Mouse (Mus musculus) small intestine, adult 2 months (tissue): ENCODE results near the gene Zbtb40. TPM values are rescaled to one million over a fixed set of nuclear protein-coding genes. Genes with fewer than 3 reads are reported as not detected.

Experiments used
- H3K27ac ChIP-seq: fragments of 200-500 bp; 2 replicates; pipeline ENCODE4 v1.5.1; 2012; ENCODE audit warnings: low read depth, low read length, control low read depth, inconsistent platforms; ENCODE audit not compliant: insufficient read depth
- H3K27me3 ChIP-seq: fragments of 200-500 bp; 2 replicates; pipeline ENCODE4 v1.6.1; 2012; ENCODE audit warnings: mild to moderate bottlenecking, moderate library complexity, low read length, inconsistent platforms; ENCODE audit not compliant: control insufficient read depth, insufficient read depth
- H3K36me3 ChIP-seq: fragments of 200-500 bp; 2 replicates; pipeline ENCODE4 v1.6.1; 2012; ENCODE audit warnings: mild to moderate bottlenecking, low read length, control low read depth, inconsistent platforms; ENCODE audit not compliant: control insufficient read depth, insufficient read depth
- H3K4me1 ChIP-seq: fragments of 200-500 bp; 2 replicates; pipeline ENCODE4 v1.6.1; 2012; ENCODE audit warnings: low read length, inconsistent platforms, mixed read lengths; ENCODE audit not compliant: control insufficient read depth, insufficient read depth, insufficient read length
- H3K4me3 ChIP-seq: fragments of 200-500 bp; 2 replicates; pipeline ENCODE4 v1.5.1; 2012; ENCODE audit warnings: low read depth, mild to moderate bottlenecking, control low read depth, inconsistent platforms, low read length, moderate library complexity
- CTCF ChIP-seq: fragments of 200-500 bp; IDR thresholded peaks from 2 replicates; pipeline ENCODE4 v1.5.1; 2012; ENCODE audit warnings: low read depth, mild to moderate bottlenecking, control low read depth, inconsistent platforms, low read length, moderate library complexity, mixed read lengths; ENCODE audit not compliant: insufficient replicate concordance, insufficient read length; ENCODE audit errors: extremely low read depth
- POLR2A ChIP-seq: fragments of 200-500 bp; IDR thresholded peaks from 2 replicates; pipeline ENCODE4 v1.6.1; 2012; ENCODE audit warnings: low read depth, mild to moderate bottlenecking, control low read depth, inconsistent platforms, low read length, moderate library complexity
- WGBS: fragments of 180-500 bp; shearing (Covaris S2); methylation state at CpG from one replicate; pipeline ENCODE4 v1.1.7; 2018; 5-methylcytosine and 5-hydroxymethylcytosine counted together
- polyA plus RNA-seq: library from polyadenylated mRNA; depleted of rRNA; stranded (reverse); fragments of >200 nt; gene quantifications from 2 replicates; pipeline ENCODE4 v1.2.3, GENCODE M21; 2012

Gene Zbtb40
- polyA plus RNA-seq, 1 experiment = 9.0 TPM

DNA sequence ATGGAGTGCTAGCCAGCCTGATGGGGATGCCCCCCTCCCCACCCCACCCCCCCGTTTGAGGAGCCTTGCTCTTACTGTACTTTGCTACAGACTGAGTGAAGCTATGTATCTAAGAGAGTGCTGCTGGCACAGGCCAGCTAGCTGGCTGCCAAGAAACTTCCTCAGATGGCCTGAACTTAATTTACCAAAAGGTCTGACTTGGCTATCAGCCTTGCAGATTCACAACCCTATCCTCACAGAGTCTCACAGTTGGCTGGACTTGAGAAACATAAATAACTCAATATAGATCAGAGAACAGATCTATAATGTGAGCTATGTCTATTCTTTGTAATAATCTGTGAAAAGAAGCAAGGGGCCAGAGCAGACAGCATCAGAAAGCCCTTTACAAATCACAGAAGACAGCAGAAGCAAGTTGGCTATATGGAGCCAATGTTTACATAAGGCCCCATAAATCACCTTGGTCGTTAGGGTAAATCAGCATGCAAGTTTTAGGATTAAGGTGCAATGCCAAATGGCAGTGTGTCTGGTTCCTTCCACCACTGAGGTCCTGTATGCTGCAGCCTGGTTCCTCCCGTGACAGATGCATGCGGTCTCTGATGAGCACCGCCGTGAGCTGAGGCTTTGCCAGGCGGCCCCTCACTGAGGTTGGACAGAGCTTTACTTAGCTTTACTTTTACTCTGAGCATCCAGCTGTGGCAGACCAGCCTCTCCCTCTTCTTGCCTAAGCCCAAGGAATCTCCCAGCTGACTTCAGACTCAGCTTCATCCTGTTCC is 15.3 kb downstream of the Zbtb40 start:
- Histone ChIP-seq H3K27ac (no peak overlapping the region), H3K4me3 (no peak overlapping the region), H3K4me1 (no peaks in the 10 kb centered on the region; the same call in 1 of the 2 replicates), H3K27me3 (no peaks in the 10 kb centered on the region), H3K36me3 (no peaks in the 10 kb centered on the region)
- WGBS = 58% methylated on average over 7 of the region's 7 CpGs
- TF ChIP-seq CTCF (no peak), POLR2A (no peak)

DNA sequence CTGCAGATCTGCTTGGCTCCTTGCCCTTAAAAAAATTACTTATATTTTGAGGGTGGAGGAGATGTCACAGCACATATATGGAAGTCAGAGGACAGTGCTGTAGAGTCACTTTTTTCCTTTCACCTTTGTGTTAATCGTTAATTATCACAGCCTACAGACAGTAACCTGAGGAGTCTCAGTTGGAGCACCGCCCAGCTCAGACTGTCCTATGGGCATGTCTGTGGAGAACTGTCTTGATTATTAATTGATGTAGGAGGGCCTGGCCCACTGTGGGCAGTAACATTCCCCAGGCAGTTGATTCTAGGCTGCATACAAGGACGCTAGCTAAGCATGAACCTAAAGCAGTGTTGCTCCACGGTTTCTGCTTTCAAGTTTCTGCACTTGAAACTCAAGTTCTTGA is 16.1 kb downstream of the Zbtb40 start:
- Histone ChIP-seq H3K27me3 (no peaks in the 10 kb centered on the region), H3K36me3 (no peaks in the 10 kb centered on the region), H3K27ac (no peak overlapping the region), H3K4me3 (no peak overlapping the region), H3K4me1 (no peaks in the 10 kb centered on the region; the same call in 1 of the 2 replicates)
- 84% methylated on average over 4 of the region's 4 CpGs for WGBS
- no peak for TF ChIP-seq CTCF

DNA sequence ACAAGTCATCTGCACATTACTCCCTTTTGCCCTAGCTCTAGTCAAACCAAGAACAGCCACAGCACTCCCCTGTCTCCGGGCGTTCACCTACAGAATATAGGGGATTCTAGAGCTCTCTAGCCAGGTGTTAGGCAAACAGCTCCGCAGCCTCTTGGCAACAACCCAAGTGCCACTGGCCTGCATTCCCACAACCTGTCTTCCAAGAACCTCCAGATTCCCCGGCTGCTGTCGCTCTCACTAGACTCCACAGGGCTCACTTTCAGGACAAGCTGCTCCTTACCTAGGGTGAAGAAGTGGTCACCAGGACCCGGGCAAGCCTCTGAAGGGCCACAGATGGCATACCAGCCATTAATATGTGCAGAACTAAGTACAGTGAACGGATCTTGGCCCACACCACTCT is 17.3 kb downstream of the Zbtb40 start:
- no peaks in the 10 kb centered on the region; the same call in 1 of the 2 replicates for H3K4me1 ChIP-seq
- WGBS = 65% methylated on average over 7 of the region's 7 CpGs

DNA sequence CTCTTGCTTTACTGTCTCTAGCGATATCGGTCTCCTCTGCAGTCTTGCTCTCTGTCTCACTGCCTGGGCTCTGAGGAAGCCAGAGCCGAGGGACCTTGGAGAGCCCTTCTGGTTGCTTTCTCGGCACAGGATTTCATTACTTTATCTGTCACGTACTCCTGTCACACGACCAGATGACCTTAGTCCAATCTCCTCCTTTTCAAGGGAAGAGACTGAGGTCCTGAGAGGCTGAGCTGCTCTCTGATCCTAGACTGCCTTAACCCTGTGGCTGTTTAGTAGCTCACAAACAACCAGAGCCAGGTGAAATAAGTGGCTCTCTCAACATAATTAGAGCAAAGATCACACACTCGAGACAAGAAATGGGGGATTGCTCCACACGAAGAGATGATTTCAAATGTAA is 19.3 kb downstream of the Zbtb40 start:
- no peaks in the 10 kb centered on the region for H3K36me3 ChIP-seq
- H3K4me3 ChIP-seq = no peak overlapping the region
- H3K27ac ChIP-seq = no peak overlapping the region
- WGBS = 70% methylated on average over 8 of the region's 8 CpGs
- no peaks in the 10 kb centered on the region for H3K27me3 ChIP-seq
- H3K4me1 ChIP-seq = no peaks in the 10 kb centered on the region; the same call in 1 of the 2 replicates
- no peak for TF ChIP-seq CTCF
- TF ChIP-seq POLR2A = no peak

More for the DNA sequence above, 17.3 kb downstream of the Zbtb40 start:
- no peak overlapping the region for H3K27ac ChIP-seq
- H3K27me3 ChIP-seq = no peaks in the 10 kb centered on the region
- no peak overlapping the region for H3K4me3 ChIP-seq
- H3K36me3 ChIP-seq = no peaks in the 10 kb centered on the region
- TF ChIP-seq POLR2A = no peak
- no peak for TF ChIP-seq CTCF

DNA sequence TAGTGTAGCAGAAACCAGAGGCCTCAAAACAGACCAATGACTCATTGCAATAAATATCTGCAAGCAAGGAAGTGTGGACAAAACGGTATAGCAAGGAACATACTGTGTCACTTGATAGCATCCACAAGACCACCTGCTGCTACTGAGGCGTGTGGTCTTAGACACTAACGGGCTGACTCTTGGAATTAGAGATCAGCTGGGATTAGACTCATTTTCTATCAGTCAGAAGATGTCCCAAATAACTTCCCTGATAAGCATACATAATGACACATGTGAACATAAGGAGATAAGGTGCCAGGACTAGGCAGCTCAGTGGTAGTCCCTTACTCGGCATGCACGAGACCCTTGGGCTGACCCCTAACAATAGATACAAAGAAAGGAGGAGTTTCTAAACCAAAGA is 21.6 kb downstream of the Zbtb40 start:
- H3K27me3 ChIP-seq = no peaks in the 10 kb centered on the region
- WGBS = 63% methylated on average over 5 of the region's 5 CpGs
- no peaks in the 10 kb centered on the region for H3K4me1 ChIP-seq
- H3K27ac ChIP-seq = no peak overlapping the region
- H3K36me3 ChIP-seq = no peaks in the 10 kb centered on the region
- H3K4me3 ChIP-seq = no peak overlapping the region
- no peak for TF ChIP-seq POLR2A

DNA sequence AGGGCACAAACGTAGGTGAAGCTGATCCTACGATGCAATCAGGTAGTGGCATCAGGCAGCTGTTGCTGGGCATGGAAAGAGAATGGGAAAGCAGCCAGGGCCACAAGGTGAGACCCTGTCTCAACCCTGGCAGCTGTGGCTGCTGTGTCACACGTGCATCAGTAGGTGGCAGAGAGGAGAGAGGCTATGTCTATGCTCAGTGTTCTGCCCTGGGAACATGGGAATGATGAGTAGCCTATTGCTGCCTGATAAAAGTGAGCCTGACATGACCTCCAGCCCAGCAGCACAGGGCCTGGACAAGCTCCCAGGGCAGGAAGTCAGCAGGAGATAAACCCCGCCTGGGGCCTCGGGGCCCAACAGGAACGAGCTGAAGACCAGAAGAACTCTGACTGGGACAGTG is 23.0 kb downstream of the Zbtb40 start:
- no peaks in the 10 kb centered on the region for H3K4me1 ChIP-seq
- H3K27ac ChIP-seq = no peak overlapping the region
- TF ChIP-seq CTCF (no peak), POLR2A (no peak)
- WGBS = 66% methylated on average over 6 of the region's 6 CpGs
- H3K27me3 ChIP-seq = no peaks in the 10 kb centered on the region
- no peak overlapping the region for H3K4me3 ChIP-seq
- no peaks in the 10 kb centered on the region for H3K36me3 ChIP-seq

DNA sequence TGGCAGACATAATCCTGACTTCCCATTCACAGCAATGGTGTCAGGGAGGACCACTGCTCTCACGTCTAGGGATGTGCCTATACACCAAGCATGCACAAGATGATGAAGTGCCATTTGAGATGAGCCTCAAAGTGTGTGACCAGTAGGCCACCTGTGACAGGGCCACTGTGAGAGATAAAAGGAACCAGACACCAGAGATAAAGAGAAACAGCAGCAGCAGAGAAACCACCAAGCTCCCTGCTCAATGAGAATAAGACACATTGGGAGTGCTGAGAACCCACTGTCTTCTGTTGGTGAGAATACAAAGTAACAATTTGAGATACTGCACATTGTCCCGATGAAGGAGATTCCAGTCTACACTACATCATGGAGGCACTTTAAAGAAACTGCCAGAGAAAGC is 23.5 kb downstream of the Zbtb40 start:
- H3K27me3 ChIP-seq = no peaks in the 10 kb centered on the region
- H3K4me3 ChIP-seq = no peak overlapping the region
- no peaks in the 10 kb centered on the region for H3K36me3 ChIP-seq
- WGBS = 90% methylated on average over 2 of the region's 2 CpGs
- no peak overlapping the region for H3K27ac ChIP-seq
- no peaks in the 10 kb centered on the region for H3K4me1 ChIP-seq
- TF ChIP-seq CTCF (no peak), POLR2A (no peak)
